Mouse (Mus musculus): Measurements from ENCODE around the gene Scn8a. TPM values are rescaled to one million over a fixed set of nuclear protein-coding genes. Genes with fewer than 3 reads are reported as not detected.

The Scn8a gene
- polyA plus RNA-seq, 1 experiment: not detected

DNA sequence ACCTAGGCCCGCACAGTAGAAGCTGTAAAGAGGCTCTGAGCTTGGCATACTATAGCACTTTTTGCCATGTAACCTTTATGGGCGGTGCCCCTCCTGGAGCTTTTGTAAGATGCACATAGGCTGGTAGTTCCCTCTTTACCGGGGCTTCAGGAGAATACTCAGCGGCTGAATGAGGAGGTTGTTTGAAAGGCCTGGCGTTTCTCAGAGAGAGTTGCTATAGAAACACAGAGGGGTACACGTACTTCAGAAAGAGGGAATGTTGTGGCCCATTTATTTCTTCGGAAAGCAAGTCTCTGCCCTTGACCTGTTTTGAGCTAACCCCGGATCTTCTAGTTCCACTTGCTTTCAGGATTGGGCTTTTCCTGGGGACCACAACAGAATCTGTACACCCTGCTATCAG lies 83.2 kb downstream of the Scn8a start:
- Histone ChIP-seq H3K27me3 (ENCODE audit: control insufficient read depth, insufficient read depth, insufficient read length) (peaks cover 71% of the 10 kb centered on the region), H3K79me3 (ENCODE audit: low read depth) (peaks cover 1% of the 10 kb centered on the region), H3ac (ENCODE audit: control insufficient read depth, insufficient read length, low read depth) (no peak overlapping the region), H3K4me3 (ENCODE audit: insufficient read depth, poor library complexity, severe bottlenecking) (no peak overlapping the region), H3K36me3 (ENCODE audit: control insufficient read depth, insufficient read depth) (no peaks in the 10 kb centered on the region), H3K79me2 (ENCODE audit: control insufficient read depth, insufficient read depth) (no peaks in the 10 kb centered on the region)
- TF ChIP-seq CEBPB (IDR thresholded peaks at IDR 0.05; ENCODE audit: low read depth) (no peak), MAX (IDR thresholded peaks at IDR 0.05) (no peak), CTCF (IDR thresholded peaks at IDR 0.05; ENCODE audit: control insufficient read depth, insufficient read depth, insufficient read length) (no peak), MYOD1 (IDR thresholded peaks at IDR 0.05; ENCODE audit: control insufficient read depth, insufficient read length, low read depth) (no peak)

DNA sequence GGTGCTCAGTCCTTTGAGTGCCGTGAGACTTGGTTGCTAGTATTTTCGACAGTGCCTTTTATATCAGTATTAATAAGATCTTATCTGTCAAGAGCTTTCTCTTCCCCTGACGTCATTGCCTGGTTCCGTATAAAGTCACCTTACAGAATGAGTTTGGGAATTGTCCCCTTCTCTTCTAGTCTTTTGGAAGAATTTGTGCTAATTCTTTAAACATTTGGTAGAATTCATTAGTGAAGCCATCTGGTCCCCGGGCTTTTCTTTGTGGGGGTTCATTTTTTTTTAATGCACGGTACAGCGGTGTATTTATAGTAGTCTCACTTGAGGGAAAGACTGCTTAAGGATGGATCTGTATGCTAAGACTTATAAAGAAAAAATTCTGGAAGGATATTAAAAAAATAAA lies 84.3 kb downstream of the Scn8a start:
- TF ChIP-seq MAX (IDR thresholded peaks at IDR 0.05) (no peak), CTCF (IDR thresholded peaks at IDR 0.05; ENCODE audit: control insufficient read depth, insufficient read depth, insufficient read length) (no peak), CEBPB (IDR thresholded peaks at IDR 0.05; ENCODE audit: low read depth) (no peak), USF1 (IDR thresholded peaks at IDR 0.05; ENCODE audit: low read depth) (no peak), MYOG (IDR thresholded peaks at IDR 0.05; ENCODE audit: control insufficient read depth, extremely low read depth, insufficient read length) (no peak), FOSL1 (IDR thresholded peaks at IDR 0.05; ENCODE audit: insufficient read depth, low read length, poor library complexity, severe bottlenecking) (no peak), MYOD1 (IDR thresholded peaks at IDR 0.05; ENCODE audit: control insufficient read depth, insufficient read length, low read depth) (no peak)
- Histone ChIP-seq H3K79me3 (ENCODE audit: low read depth) (peaks cover 1% of the 10 kb centered on the region), H3K79me2 (ENCODE audit: control insufficient read depth, insufficient read depth) (no peaks in the 10 kb centered on the region), H3K36me3 (ENCODE audit: control insufficient read depth, insufficient read depth) (no peaks in the 10 kb centered on the region), H3ac (ENCODE audit: control insufficient read depth, insufficient read length, low read depth) (no peak overlapping the region), H3K4me3 (ENCODE audit: insufficient read depth, poor library complexity, severe bottlenecking) (no peak overlapping the region), H3K27me3 (ENCODE audit: control insufficient read depth, insufficient read depth, insufficient read length) (peaks cover 60% of the 10 kb centered on the region)

DNA sequence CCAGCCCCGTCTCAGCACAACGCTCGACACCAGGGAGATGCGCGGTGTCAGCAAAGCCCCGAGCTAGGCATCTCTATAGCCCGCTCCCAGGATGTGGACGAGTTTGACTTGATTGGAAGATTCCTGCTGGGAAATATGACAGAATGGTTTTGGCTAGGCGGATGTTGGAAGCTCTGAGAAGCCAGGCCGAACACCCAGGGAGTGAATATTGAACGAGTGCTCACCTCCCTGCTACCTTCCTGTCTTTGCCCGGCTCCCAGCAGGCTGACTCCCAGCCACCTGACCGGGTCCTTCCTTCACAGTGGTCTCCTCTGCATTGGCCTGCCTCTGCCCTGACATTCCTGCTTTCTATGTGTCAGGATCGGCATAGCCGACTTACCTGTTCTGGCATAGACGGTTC lies 85.1 kb downstream of the Scn8a start:
- H3K27me3 ChIP-seq (ENCODE audit: control insufficient read depth, insufficient read depth, insufficient read length): peaks cover 56% of the 10 kb centered on the region
- no peaks in the 10 kb centered on the region for H3K36me3 ChIP-seq (ENCODE audit: control insufficient read depth, insufficient read depth)
- TF ChIP-seq FOSL1 (IDR thresholded peaks at IDR 0.05; ENCODE audit: insufficient read depth, low read length, poor library complexity, severe bottlenecking) (no peak), USF1 (IDR thresholded peaks at IDR 0.05; ENCODE audit: low read depth) (no peak)
- no peak overlapping the region for H3ac ChIP-seq (ENCODE audit: control insufficient read depth, insufficient read length, low read depth)
- peaks cover 1% of the 10 kb centered on the region for H3K79me3 ChIP-seq (ENCODE audit: low read depth)
- H3K4me3 ChIP-seq (ENCODE audit: insufficient read depth, poor library complexity, severe bottlenecking): no peak overlapping the region
- H3K79me2 ChIP-seq (ENCODE audit: control insufficient read depth, insufficient read depth): no peaks in the 10 kb centered on the region

DNA sequence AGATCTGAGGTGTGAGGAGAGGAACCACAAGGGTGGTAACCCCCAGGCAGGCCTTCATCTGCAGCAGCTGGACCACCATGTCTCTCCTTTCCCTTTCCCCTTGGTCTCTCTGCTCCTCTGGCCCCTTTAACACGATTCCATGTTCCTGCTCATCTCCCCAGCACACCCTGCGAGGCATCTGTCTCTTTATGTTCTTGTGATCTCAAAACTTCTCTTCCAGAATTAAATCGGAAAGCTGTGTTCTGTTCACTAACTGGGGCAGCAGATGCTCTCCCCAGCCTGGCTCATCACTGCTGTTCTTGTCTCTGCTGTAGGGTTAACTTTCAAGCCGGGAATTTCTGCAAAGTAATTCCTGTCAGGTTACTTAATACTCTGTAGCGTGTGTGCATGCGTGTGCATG lies 91.3 kb downstream of the Scn8a start:
- H3ac ChIP-seq (ENCODE audit: control insufficient read depth, insufficient read length, low read depth): no peak overlapping the region
- no peaks in the 10 kb centered on the region for H3K36me3 ChIP-seq (ENCODE audit: control insufficient read depth, insufficient read depth)
- H3K79me2 ChIP-seq (ENCODE audit: control insufficient read depth, insufficient read depth): no peaks in the 10 kb centered on the region
- no peak for TF ChIP-seq CTCF (IDR thresholded peaks at IDR 0.05; ENCODE audit: control insufficient read depth, insufficient read depth, insufficient read length)
- TF ChIP-seq FOSL1 (IDR thresholded peaks at IDR 0.05; ENCODE audit: insufficient read depth, low read length, poor library complexity, severe bottlenecking): no peak
- no peak for TF ChIP-seq MYOG (IDR thresholded peaks at IDR 0.05; ENCODE audit: control insufficient read depth, extremely low read depth, insufficient read length)
- no peak for TF ChIP-seq CEBPB (IDR thresholded peaks at IDR 0.05; ENCODE audit: low read depth)
- no peak for TF ChIP-seq MYOD1 (IDR thresholded peaks at IDR 0.05; ENCODE audit: control insufficient read depth, insufficient read length, low read depth)
- no peak for TF ChIP-seq MAX (IDR thresholded peaks at IDR 0.05)
- no peak for TF ChIP-seq USF1 (IDR thresholded peaks at IDR 0.05; ENCODE audit: low read depth)
- H3K79me3 ChIP-seq (ENCODE audit: low read depth): no peaks in the 10 kb centered on the region
- H3K27me3 ChIP-seq (ENCODE audit: control insufficient read depth, insufficient read depth, insufficient read length): peaks cover 55% of the 10 kb centered on the region
- no peak overlapping the region for H3K4me3 ChIP-seq (ENCODE audit: insufficient read depth, poor library complexity, severe bottlenecking)

DNA sequence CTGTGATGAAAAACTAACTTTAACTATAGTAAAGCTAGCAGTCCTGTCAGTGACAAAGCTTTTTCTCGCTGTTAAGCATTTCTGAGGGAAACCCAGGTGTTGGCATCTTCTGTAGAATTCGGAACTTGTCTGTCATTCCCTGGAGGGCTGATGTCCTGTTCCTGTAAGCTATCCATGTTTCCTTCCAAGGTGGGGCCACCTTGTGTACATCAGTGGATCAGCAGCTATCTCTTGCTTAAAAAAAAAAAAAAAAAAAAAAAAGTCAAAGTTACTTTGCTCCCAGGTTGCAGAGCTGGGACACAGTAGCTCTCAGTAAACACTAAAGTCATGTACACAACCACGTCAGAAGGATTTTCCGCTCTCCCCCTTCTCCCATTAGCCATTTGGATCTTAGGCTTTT lies 91.9 kb downstream of the Scn8a start:
- Histone ChIP-seq H3K27me3 (ENCODE audit: control insufficient read depth, insufficient read depth, insufficient read length) (peaks cover 53% of the 10 kb centered on the region), H3K79me3 (ENCODE audit: low read depth) (no peaks in the 10 kb centered on the region), H3K79me2 (ENCODE audit: control insufficient read depth, insufficient read depth) (no peaks in the 10 kb centered on the region), H3K36me3 (ENCODE audit: control insufficient read depth, insufficient read depth) (no peaks in the 10 kb centered on the region), H3ac (ENCODE audit: control insufficient read depth, insufficient read length, low read depth) (no peak overlapping the region), H3K4me3 (ENCODE audit: insufficient read depth, poor library complexity, severe bottlenecking) (no peak overlapping the region)
- no peak for TF ChIP-seq CEBPB (IDR thresholded peaks at IDR 0.05; ENCODE audit: low read depth)
- TF ChIP-seq MYOG (IDR thresholded peaks at IDR 0.05; ENCODE audit: control insufficient read depth, extremely low read depth, insufficient read length): no peak
- TF ChIP-seq MYOD1 (IDR thresholded peaks at IDR 0.05; ENCODE audit: control insufficient read depth, insufficient read length, low read depth): no peak
- no peak for TF ChIP-seq USF1 (IDR thresholded peaks at IDR 0.05; ENCODE audit: low read depth)
- TF ChIP-seq FOSL1 (IDR thresholded peaks at IDR 0.05; ENCODE audit: insufficient read depth, low read length, poor library complexity, severe bottlenecking): no peak
- TF ChIP-seq CTCF (IDR thresholded peaks at IDR 0.05; ENCODE audit: control insufficient read depth, insufficient read depth, insufficient read length): no peak
- no peak for TF ChIP-seq MAX (IDR thresholded peaks at IDR 0.05)

DNA sequence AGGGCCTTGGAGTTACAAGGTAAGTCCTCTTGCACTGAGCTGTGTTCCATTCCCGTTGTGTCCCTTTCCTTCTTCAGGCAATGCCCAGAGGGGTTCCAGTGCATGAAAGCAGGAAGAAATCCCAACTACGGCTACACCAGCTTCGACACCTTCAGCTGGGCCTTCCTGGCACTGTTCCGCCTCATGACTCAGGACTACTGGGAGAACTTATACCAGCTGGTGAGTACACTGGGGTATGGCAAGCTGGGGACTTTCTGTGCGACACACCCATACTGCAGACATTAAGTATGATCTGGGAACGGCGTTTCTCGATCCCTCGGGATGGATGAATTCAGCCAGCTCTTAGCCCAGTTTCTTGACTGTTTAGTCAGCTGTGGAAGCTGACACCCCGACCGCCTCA lies 101.8 kb downstream of the Scn8a start:
- Histone ChIP-seq H3K27me3 (ENCODE audit: control insufficient read depth, insufficient read depth, insufficient read length) (peaks cover 54% of the 10 kb centered on the region), H3K36me3 (ENCODE audit: control insufficient read depth, insufficient read depth) (no peaks in the 10 kb centered on the region), H3K79me2 (ENCODE audit: control insufficient read depth, insufficient read depth) (no peaks in the 10 kb centered on the region), H3ac (ENCODE audit: control insufficient read depth, insufficient read length, low read depth) (no peak overlapping the region), H3K4me3 (ENCODE audit: insufficient read depth, poor library complexity, severe bottlenecking) (no peak overlapping the region), H3K79me3 (ENCODE audit: low read depth) (no peaks in the 10 kb centered on the region)
- TF ChIP-seq MYOG (IDR thresholded peaks at IDR 0.05; ENCODE audit: control insufficient read depth, extremely low read depth, insufficient read length) (no peak), USF1 (IDR thresholded peaks at IDR 0.05; ENCODE audit: low read depth) (no peak), CTCF (IDR thresholded peaks at IDR 0.05; ENCODE audit: control insufficient read depth, insufficient read depth, insufficient read length) (no peak), FOSL1 (IDR thresholded peaks at IDR 0.05; ENCODE audit: insufficient read depth, low read length, poor library complexity, severe bottlenecking) (no peak), MAX (IDR thresholded peaks at IDR 0.05) (no peak), MYOD1 (IDR thresholded peaks at IDR 0.05; ENCODE audit: control insufficient read depth, insufficient read length, low read depth) (no peak), CEBPB (IDR thresholded peaks at IDR 0.05; ENCODE audit: low read depth) (no peak)
